Mouse (Mus musculus) adrenal gland (tissue): Measurements from ENCODE around the gene Mrpl9.

Source experiments
- intact Hi-C: fragments of 180-260 bp; cut with DNase I; formaldehyde crosslinking; loops from one replicate; pipeline ENCODE4 v1.15.1; 2025
- long read RNA-seq, 2 experiments: library from polyadenylated mRNA; unstranded; transcript quantifications; one replicate each; pipeline ENCODE4 v2.0.0; 2020; ENCODE audit warnings: borderline replicate concordance in 1 of 2; ENCODE audit not compliant: insufficient replicate concordance in 1 of 2

The Mrpl9 gene
- long read RNA-seq, experiment 1, transcript Mrpl9-201 (7 exons, 1,612 nt): major isoform, 35 of 36 reads
- long read RNA-seq, experiment 1, partial matches to known transcripts: 1 of 36 reads
- long read RNA-seq, experiment 1, other reads (novel, unspliced or antisense): 0 of 36 reads
- long read RNA-seq, experiment 2, transcript Mrpl9-201 (7 exons, 1,612 nt): major isoform, 48 of 50 reads
- long read RNA-seq, experiment 2, partial matches to known transcripts: 2 of 50 reads
- long read RNA-seq, experiment 2, other reads (novel, unspliced or antisense): 0 of 50 reads

DNA sequence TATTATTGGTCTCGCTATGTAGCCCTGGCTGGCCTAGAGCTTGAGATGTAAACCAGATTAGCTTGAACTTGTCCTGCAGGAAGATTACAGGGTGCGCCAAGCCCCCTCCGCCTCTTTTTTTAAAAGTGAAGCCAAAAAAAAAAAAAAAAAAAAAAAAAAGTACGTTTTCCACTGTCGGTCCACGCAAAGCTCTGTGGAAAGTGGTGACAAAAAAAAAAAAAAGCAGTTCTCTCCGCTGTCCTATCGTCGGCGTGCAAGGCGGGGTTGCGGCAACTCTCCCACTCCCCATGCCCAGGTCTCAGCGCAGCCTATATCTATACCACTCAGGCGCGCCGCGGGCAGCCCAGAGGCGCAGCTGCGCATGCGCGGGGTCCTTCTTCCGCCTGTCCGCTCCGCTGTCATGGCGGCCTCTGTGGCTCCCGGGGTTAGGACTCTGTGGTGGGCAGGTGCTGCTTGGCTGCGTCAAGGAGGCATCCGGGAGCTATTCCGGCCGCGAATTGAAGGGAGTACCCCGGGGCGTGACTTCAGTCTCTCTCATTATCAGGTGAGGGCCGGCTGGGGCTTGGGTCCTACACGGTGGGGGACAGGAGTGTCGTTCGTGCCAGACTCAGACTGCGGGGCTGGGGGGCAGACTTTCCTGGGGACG is at the start of gene Mrpl9:
TSS of gene Mrpl9 (plus strand) at position 368 of the 646 bp plus-strand sequence.
- intact Hi-C loops: loop anchor here (5.0 kb wide), 1 partner anchor 76 kb away; no protein-coding TSS in a partner anchor

DNA sequence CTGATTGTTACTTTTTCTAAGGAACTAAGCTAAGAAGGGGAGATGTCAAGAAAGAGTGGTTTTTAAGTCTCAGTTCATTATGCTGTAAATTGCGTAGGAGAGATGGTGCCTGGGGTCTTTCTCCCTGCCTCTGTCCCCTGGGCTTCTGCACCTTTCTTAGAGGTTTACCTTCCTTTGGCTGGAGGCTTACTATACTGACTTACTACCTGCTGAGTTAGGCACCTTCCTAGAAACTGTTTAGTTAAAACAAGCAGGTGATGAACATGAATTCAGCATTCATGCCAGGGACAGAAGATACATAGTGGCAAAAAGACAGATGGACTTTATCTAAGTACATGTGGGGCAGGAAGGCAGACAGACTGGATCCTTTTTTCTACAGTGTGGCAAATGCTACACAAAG is 46.8 kb upstream of the Mrpl9 start:
- intact Hi-C loops: no loop called here

DNA sequence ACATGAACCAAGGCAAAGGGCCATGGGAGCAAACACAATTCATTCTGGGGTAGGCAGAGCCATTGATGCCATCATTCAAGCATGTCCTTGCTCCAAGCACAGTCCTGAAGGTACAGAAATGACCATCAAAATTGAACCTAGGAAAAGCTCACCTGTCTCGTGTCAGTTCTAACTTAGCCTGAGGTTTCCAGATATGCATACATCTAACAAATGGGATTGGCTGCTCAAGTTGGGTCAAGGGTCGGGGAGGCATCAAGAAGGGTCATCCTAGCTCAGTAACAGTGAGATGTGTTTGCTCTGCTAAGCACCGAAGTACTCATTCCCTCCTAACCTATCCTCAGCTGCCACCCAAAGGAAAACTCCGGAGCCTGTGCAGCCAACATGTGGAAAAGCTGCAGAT is 46.3 kb upstream of the Mrpl9 start:
- intact Hi-C loops: no loop called here

DNA sequence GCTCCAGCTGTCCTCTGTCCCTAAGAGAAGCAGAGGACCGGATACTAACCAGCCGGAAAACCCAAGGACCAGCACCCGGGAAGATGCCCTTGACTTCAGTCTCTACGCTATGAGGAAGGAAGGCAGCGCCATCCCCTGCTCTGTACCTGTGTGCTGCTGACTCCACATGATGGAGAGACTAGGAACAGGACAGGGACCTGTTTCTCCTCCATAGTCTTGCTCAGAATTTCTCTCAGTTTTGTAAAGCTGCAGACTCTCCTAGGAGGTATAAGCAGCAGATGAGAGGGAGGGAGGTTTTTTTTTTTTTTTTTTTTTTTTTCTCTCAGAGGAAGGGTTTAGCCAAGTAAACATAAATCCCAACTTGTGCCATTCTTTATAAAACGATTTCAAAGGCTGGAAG is 44.9 kb upstream of the Mrpl9 start, which contains the start of gene Lingo4:
TSS of gene Lingo4 (plus strand) at position 301 of the 400 bp plus-strand sequence.
- intact Hi-C loops: no loop called here

DNA sequence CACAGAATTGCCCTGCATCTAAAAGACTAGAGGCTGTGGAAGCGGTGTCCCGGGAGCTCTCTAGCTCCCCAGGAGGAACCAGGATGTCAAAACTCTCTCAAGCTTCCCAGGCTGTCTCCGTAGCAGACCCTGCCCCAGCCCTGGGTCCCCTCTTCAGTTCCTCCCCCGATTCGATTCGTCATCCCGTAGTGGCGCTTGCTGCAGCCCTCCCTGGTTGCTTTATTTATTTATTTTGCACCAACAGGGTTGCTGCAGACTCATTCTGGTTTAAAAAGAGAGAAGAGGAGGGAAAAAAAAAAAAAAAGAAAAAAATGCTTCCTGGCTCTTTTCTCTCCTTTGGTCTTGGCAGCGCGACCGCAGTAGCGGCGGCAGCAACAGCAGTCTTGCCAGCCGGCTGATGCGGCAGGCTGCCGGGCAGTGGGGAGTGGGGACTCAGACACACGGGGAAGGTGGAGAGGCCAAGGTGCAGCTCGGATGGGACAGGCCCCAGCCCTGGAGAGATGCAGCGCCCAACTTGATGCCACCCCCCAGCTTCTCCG is 44.1 kb upstream of the Mrpl9 start:
- intact Hi-C loops: no loop called here

DNA sequence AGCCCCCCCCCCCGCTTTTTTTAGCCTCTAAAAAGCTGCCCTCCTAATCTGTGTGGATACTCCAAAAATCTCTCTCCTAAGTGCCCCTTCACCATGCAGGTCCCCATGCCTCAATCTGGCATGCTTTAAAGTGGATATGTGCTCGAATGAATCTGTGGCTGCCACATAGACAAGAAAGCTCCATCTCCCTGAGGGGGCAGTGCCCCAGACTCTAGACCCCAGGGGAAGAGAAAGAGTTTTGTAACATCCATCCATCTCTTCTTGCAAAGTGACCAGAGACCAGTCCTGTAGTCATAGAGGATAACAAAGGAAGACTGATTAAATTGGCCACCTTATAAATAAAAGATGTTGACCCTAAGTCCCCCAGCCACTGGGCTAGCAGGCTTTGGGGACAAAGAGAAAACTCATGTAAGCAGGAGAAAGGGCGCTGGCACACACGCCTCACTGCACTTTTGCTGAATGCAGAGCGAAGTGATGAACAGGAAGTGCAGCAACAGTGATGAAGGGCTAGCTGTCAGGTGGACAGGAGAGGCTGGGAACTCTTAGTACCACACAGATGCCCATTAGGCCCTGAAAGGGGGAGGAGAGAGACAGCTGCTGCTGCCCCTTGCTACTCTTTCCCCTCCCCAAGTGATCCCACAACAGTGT is 43.3 kb upstream of the Mrpl9 start:
- intact Hi-C loops: no loop called here

DNA sequence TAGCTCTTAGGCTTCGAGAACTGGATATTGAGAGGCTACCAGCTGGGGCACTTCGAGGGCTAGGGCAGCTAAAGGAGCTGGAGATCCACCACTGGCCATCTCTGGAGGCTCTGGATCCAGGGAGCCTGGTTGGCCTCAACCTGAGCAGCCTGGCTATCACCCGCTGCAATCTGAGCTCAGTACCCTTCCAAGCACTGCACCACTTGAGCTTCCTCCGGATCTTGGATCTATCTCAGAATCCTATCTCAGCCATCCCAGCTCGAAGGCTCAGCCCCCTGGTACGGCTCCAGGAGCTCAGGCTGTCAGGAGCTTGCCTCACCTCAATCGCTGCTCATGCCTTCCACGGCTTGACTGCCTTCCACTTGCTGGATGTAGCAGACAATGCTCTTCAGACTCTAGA is 40.7 kb upstream of the Mrpl9 start:
- intact Hi-C loops: no loop called here

DNA sequence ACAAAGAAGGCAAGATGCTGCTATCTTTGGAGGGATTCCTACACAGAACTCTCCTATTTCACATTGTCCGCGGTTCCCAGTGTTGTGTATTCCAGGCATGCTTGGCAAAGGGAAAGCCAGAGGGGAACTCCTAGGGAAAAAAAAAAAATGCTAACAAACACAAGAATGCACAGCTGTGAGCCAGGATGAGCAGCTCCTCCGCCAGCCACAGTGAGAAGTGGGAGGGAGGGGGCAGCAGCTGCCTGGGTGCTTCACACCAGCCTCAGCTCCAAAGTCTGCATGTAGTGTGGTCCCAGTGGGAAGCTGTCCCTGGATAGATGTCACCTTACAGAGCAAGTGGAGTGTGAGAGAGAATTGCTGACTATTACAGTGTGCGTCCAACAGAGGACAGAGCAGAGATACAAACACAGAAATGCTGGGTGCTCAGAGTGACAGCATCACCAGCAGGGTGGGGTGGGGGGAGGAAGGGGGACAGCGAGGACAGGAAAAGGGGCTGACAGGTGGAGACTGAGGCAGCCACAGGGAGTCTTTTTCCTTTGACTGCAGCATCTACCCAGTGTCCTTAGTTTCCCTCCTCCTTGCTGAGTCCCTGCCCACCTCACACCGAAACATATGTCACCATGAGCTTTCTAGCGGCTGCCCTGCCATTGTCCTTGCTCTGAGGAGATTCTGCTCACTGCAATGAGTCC is 38.6 kb upstream of the Mrpl9 start:
- intact Hi-C loops: no loop called here

DNA sequence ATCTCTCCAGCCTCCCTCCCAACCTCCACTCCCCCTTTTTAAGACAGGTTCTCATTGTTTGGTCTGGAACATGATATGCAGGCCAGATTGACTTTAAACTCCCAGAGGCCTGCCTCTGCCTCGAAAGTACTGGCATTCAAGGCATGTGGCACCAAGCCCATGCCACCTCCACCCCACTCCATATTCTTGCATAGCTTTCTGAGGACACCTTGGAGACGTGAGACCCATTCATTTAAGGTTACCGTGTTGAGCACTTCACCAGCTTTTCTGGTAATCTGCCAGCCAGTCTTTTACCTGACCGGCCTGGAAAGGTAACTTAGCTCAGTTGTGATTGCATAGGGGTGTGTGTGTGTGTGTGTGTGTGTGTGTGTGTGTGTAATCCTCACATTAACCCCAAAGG is 37.6 kb upstream of the Mrpl9 start:
- intact Hi-C loops: no loop called here

DNA sequence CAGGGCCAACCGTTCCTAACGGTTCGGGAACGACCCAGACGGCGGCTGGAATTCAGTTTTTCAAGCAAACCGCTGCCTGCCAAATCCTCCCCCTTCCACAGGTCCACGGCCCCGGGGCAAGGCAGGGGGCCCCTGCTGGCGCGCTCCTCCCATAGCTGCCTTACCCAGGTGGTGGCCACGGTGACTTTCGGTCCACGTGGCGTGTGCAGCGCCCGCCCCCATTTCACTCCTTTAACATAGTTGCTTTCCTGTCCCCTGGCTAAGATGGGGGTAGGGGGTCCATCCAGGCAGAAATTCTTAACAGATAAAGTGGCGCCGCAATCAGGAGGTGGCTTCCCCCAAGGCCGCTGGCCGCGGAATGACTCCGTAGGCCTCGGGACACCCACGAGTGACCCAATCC is 30.6 kb upstream of the Mrpl9 start:
- intact Hi-C loops: loop anchor here (5.0 kb wide), 1 partner anchor 45 kb away; no protein-coding TSS in a partner anchor

DNA sequence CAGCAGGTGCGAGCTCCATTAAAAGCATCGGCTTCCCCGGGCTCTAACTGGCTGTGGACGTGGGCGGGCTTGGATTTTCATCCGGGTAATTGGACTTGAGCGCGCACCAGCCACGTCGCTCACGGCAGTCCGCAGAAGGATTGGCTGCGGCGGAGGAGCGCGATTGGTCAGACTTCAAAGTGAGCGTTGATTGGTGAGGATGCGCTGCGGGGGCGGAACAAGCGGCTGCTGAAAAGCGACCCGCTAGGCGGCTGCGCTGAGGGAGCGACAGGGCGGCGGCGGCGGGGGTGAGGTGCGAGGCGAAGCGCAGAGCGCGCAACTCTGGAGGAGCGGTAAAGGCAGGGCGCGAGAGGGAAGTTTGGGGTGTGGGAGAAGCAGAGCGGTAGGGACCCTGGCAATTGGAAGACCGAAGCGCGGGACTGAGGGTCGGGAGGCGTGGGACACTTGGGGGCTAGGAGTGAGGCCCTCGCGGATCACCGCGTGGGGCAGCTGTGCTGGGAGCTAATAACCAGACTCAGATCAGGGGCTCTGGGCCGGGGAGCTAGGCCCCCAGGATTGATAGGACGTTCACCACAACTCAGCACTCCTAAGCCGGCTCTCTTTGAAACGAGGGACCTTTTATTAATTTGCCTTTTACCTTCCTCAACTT is 30.0 kb upstream of the Mrpl9 start, which contains the start of gene Tdrkh:
TSS of gene Tdrkh (plus strand) at position 243 of the 649 bp plus-strand sequence.
- intact Hi-C loops: loop anchor here (5.0 kb wide), 1 partner anchor 46 kb away; no protein-coding TSS in a partner anchor

DNA sequence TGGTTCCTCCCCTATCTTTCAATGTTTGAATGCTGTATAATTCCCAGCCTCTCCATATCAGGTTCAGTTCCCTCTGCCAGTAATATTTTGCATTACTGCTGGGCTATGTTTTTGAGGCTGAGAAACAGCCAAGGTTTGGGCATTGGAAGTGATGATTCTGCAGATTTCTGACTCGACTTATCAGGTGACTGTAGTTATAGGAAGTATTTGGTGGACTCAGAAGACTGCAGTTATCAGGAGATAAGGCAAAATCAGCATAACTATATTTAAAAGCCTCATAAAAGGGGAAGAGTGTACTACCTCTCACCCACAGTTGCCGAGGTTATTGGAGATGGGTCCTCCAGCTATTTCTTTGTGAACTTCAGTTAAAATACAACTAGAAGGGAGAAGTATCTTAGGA is 12.1 kb upstream of the Mrpl9 start:
- intact Hi-C loops: no loop called here

DNA sequence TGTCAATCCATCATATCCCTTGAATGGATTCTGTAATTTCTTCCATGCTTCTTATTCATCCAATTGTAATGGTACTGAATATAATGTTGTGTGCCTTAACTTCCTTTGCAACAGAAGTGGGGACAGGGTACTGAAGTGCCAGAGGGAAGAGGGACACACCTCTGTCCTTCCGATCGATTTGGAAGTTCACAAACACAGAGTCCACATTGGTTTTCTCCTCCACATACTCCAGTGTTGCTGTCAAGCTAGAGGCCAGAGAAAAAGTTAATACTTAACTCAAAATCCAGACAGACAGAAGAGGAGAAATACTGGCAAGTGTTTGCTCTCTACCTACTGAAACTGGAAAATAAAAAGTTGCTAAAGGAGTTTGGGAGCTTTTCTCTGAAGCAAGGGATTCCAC is 8.8 kb upstream of the Mrpl9 start:
- intact Hi-C loops: no loop called here

DNA sequence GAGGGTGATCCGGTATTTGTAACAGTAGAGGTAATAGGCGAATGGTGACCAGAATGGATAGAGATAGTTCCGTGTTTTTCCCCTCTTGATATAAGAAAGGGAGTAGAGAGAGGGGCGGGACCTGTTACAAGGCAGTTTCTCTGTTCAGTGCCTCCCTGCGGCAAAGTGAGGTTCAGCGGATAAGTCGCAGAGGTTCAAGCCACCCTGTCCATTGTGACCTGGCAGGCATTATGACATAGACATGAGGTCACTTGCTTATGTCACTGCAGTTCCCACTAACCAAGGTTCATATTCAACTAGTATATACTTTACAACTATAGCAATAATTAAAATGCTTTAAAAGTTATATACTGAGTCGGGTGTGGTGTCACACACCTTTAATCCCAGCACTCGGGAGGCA is 6.7 kb upstream of the Mrpl9 start:
- intact Hi-C loops: no loop called here

DNA sequence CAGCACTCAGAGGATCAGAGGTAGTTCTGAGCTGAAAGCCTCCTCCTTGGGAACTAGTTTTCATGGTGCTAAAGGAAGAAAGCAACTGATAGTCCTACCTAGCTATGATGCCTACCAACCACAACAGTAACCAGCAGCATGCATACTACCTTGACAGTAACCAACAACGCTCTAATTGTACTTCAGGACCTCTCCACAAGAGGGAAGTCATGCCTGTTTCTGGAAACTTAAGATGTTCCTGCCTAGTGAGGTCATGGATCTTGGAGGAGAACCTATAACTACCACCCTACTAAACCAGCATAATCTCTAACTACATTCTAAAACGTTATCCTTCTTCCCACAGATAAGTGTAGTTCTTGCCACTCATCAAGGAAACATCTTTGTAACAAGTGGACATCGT is 1.9 kb upstream of the Mrpl9 start:
- intact Hi-C loops: loop anchor here (5.0 kb wide), 1 partner anchor 74 kb away; no protein-coding TSS in a partner anchor

DNA sequence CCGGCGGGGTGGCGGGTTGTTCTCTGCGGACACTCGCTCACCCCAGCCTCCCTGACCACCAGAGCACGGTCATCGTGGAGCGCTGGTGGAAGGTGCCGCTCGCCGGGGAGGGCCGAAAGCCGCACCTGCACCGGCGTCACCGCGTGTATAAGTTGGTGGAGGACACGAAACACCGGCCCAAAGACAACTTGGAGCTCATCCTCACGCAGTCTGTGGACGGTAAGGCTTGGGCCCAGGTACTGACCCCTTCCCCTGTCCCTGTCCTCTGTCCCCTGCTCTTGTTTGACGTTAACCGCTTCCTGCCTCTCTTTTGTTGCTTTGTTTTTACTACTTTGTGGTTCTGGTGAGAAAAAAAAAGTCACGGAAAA is 463 bp downstream of the Mrpl9 start, which contains the start of gene Oaz3:
TSS of gene Oaz3 (minus strand) at position 319 of the 368 bp plus-strand sequence.
- intact Hi-C loops: loop anchor here (5.0 kb wide), 1 partner anchor 76 kb away; no protein-coding TSS in a partner anchor

DNA sequence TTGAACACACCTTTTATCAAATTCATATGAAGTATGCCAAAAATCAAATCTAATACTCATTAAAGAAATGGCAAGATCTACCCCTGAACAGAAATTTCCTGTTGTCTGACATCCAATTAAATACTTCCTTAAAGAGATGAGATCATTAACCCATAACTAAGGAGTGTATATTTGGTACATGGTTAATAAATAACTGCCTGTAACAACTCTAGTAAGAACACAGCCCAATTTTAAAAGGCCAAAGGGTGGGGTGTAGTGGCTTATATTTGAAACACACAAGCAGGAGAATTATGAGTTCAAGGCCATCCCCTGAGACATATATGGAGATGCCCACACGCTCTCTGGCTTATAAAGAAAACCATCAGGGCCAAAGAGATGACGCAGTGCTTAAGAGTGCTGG is 6.3 kb downstream of the Mrpl9 start:
- intact Hi-C loops: no loop called here

DNA sequence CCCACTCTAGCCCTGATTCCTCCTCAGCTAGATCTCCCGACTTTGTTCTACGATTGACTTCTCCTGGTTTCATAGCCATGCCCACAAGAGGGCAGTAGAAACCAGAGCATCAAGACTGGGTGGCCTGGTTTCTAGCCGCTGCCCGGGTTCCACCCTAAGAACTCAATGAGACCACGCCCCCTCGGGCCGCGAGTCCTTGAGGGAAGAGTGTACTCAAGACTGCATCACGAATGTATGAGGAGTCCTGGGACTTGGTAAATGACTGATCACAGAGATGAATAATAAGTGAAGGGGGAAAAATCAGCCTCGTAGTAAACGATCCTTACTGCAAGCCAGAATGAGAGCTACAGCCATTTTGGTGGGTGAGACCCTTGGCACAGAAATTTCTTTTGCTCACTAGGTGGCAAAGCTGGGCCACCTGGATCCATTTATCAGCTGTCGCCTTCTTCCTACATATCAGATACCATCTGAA is 13.4 kb downstream of the Mrpl9 start:
- intact Hi-C loops: loop anchor here (1.0 to 2.0 kb wide), 2 partner anchors 46 to 146 kb away; no protein-coding TSS in a partner anchor

DNA sequence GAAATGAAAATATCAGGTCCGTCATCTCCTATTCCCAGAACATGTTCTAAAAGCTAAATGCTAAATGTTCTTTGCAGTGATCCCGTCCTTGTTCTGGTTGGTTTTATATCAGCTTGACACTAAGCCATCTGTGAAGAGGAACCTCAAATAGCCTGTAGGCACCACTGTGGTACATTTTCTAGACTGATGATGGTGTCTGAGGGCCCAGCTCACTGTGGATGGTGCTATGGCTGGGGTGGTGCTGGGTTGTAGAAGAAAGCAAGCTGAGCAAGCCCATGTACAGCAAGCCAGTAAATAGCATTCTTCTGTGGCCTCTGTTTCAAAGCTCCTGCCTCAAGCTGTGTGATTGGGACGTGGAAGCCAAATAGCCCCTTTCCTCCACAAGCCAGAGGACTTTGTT is 13.9 kb downstream of the Mrpl9 start:
- intact Hi-C loops: loop anchor here (2.0 kb wide), 1 partner anchor 146 kb away; no protein-coding TSS in a partner anchor

DNA sequence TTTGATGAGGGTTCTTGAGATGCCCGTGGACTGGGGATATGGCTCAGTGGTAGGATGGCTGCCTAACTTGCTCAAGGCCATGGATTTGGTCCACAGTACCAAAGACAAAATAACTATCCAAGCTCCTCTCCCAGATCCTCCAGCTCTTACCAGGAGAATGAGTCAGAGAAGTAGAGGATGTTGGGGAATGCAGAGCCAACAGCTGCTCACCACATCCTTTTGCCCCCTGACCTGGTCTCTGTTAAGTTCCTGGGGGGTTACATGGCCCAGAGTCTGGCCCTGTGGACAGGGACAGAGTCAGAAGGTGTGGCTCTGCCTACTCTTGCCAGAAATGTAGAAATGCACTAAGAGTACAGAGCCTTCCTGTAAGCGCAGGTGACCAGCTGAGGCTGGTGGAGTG is 16.7 kb downstream of the Mrpl9 start:
- intact Hi-C loops: no loop called here
